Mouse (Mus musculus): ENCODE data around the gene Gm10334.
"Not testable (repeated sequence)": the region's sequence is repeated elsewhere in the genome, so short reads cannot be mapped to it uniquely, and the experiment has no call there.

The Gm10334 gene

DNA sequence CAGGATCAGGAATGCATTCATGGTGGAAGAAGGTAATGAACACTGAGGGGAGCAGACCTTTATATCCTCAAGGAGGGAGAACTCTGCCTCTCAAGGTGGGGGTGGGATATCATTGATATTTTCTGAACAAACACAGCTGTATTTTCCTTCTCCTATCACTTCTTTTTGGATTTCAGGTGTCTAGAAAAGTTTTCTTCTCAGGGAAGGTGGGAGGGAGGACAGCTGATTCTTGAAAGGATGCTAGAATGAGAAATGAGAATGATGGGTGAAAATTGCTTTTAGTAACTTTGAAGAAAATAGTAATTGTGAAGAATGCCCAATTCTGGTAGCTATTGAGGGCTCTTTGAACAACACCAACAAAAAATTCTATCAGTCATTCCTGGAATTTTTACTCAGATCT is at the start of gene Gm10334:
Gene Gm10334 (minus strand): TSS at position 101 of the 400 bp plus-strand sequence.
- not testable (repeated sequence) for DNase-seq

DNA sequence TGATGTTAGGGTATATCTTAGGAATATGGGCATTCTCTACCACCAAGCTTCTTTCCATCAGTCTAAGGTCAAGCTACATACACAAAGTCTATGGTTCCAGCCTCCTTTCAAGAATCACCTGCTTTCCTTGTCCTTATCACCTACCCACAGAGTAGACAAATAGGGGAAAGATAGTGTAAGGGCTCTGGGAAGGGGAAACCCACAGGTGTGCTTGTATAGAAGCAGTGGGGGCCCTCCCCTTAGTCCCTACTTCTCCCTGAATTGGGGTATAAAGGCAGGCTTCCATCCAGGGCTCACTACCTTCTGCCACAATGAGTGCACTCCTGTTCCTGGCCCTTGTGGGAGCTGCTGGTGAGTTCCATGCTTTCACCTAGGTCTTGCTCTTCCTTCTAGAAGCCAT is 12.7 kb upstream of the Gm10334 start, which contains the start of gene Prss1:
Gene Prss1 (plus strand): TSS at position 301 of the 400 bp plus-strand sequence.
- DNase-seq = not testable (repeated sequence)

DNA sequence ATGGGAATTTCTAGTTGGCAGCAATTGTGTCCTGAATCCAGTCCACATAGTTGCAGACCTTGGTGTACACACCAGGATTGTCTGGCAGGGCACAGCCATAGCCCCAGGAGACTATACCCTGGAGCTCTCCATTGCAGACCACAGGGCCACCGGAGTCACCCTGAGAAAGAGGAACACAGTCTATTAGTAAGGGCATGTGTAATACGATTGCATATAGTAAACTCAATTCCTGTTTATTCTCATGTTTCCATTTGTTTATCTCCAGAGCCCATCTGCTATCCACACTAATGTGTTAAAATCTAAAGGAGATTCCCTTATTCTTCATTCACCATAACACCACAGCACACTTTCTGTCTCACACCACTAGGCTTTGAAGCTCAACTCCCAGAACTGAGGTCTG is 3.7 kb downstream of the Gm10334 start:
- not testable (repeated sequence) for DNase-seq
